Mouse (Mus musculus): ENCODE results near the gene Tesk1.

GRCm38 (mm10) chr4:43496587-43496986, 54.8 kb downstream of the Tesk1 start:
- TF ChIP-seq ZNF384 (IDR thresholded peaks at IDR 0.05; ENCODE audit: low read depth, low read length) (no peak), HCFC1 (IDR thresholded peaks at IDR 0.05; ENCODE audit: borderline replicate concordance, insufficient read depth, low read length) (no peak), MAFK (IDR thresholded peaks at IDR 0.05; ENCODE audit: insufficient read depth, low read depth, low read length) (no peak), CHD2 (IDR thresholded peaks at IDR 0.05; ENCODE audit: low read depth, low read length) (no peak)

Data from ES-E14 (cell line).